Mouse (Mus musculus) adrenal gland, postnatal 14 days (tissue): Measurements from ENCODE around the gene Dlg3. TPM values are rescaled to one million over a fixed set of nuclear protein-coding genes. Genes with fewer than 3 reads are reported as not detected.

Experiments used
- DNase-seq: peaks from one replicate; pipeline ENCODE4 v3.0.0; 2021; ENCODE audit warnings: mixed read lengths
- total RNA-seq: library from RNA; stranded (reverse); gene quantifications from 2 replicates; pipeline ENCODE4 v1.2.3, GENCODE M21; 2021

The Dlg3 gene
- total RNA-seq, 1 experiment from 2014 or later, result 28.2 TPM

DNA sequence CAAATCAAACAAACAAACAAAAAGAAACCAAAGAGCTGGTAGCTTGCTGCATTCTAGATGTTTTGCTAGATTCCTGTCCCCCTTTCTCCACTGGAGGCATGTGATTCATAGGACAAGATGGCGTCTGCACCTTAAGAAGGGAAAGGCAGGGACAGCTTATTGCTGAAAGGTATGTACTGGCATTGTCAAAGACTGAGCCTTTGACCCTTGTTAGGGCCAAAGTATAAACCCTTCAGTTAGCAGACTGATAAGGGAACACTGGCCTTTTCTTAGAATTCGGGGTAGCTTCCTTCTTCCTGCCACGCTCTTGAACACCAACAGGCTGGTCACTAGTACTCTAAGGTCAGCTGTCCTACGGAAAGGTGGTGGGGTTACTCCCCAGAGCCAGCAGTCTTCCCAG lies 29.8 kb downstream of the Dlg3 start:
- DNase-seq, result no peak

DNA sequence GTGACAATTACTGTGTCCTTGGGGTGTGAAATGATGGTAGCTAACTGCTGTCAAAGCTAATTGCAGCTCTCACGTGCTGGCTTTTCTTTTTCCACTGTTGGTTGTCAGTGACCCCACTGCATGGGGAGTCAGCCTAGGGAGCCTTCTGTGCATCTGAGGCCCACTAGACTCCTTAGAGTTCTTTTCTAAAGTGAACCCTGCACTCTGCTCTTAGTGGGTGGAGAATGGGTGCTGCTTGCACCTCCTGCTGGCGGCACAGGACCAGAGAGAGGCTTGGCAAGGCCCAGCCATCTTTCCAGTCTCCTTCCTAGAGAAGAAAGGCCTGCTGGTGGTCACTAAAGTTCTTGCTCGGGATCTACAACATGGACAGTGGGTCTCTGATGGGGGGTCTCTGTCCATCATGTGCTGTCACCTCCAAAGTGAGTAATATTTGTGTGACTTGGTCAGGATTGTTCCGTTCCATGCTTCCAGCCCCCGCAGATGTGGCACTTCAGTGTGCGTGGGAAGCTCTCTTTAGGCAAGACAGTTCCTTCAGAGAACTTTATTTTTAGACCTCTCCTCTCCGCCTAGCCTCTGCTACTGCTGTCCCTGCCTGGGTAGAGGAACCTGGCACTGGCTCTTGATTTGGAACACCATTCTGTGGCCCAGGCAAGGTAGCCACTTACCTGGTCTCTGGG lies 30.5 kb downstream of the Dlg3 start:
- no peak for DNase-seq

DNA sequence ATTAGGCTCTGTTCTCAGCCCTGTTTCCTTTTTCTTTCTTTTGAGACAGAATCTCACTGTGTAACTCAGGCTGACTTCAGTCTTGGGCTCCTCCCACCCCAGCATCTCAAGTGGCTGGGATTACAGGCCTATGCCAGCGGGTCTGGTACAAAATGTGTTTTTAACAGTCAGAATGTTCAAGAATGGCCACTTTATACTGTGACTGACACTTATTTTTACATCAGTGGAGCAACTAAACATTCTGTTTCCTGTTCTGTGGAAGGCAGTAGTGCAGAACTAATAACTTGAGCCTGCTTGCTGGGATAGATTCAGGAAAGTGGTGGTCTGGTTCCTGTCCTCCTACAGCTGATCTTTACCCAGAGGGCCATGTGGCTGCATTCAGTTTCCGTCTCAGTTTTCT lies 33.1 kb downstream of the Dlg3 start:
- DNase-seq, result no peak

DNA sequence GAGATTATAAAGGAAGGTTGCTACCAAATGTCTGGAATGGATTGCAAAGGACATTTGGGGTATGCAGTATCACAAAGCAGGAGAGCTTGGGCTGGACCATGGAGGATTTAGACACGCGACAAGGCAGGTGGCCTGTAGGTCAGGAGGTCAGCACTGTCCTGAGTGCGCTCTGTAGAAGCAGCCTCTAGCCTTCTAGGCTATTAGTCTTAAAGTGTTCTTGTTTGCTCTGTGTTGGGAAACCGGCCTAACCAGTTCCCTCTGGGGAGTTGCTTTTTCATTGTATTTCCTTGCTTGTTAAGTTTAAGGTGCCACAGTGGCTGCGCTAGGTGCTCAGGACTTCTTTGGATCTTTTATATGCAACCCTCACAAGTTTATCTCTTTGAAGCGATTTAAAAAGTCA lies 34.5 kb downstream of the Dlg3 start:
- no peak for DNase-seq

DNA sequence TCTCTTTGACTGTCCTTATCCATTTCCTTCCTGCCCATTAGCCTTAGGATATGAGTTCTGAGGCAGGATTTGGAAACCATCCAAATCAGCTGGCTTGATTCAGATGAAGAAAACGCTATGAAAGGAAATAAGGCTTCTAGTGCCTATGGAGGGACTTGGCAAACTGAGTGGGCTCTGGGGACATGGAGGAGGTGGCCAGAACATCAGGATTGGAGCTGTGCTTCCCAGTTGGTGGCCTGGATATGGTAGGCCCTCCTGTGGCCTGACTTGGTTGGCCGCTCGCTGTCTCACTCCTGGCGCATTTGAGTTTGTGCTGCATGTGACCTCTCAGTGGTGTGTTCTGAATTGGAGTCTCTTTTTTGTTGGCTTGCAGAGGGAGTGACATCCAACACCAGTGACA lies 43.6 kb downstream of the Dlg3 start:
- DNase-seq, result no peak

DNA sequence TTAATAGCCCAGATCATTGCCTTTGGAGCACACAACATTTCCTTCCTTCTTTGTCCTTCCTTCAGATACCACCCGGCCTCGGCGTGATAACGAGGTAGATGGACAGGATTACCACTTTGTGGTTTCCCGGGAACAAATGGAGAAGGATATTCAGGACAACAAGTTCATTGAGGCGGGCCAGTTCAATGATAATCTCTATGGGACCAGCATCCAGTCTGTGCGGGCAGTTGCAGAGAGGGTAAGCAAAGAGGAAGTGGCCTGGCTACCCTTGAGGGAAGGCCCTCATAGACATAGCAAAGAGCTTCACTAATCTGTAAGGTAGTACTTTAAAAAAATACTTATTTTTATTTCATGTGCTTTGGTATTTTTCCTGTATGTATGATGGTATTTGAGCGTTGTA lies 46.6 kb downstream of the Dlg3 start:
- no peak for DNase-seq

DNA sequence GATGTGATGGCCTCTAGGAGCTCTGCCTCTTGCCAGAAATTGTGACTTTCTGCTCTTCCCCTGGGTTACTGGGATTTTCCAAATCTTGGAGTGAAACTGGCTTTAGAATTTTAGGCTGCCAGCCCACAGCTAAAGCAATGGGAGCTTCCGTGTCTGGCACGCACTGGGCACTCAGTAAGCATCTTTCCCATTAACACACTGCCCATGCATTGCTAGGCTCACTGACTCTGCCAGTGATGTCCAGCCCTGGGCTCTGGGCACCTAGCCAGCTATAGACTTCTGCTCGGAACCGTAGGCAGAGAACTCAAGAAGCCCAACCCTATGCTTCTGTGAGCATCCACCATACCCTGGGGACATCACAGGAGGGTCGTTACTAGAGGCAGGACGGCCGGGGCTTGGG lies 48.2 kb downstream of the Dlg3 start:
- DNase-seq, result no peak

DNA sequence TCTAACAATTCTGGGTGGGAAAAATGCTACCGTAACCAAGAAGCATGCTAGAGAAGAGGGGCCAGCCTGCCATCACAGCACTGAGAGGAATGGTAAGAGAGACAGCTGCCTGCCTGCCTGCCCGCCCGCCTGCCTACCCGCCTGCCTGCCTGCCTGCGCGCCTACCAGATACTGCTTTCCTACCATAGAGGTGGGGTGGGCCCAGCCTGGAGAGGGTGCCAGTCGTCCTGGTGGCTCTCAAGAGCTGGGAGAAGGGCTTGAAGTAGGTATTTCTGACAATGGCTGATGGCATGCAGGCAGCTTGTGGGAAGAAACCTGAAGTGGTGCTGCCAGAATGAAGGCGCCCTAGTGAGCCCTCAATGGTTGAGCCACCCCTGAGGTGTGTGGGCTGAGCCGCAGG lies 51.2 kb downstream of the Dlg3 start:
- DNase-seq, result no peak

DNA sequence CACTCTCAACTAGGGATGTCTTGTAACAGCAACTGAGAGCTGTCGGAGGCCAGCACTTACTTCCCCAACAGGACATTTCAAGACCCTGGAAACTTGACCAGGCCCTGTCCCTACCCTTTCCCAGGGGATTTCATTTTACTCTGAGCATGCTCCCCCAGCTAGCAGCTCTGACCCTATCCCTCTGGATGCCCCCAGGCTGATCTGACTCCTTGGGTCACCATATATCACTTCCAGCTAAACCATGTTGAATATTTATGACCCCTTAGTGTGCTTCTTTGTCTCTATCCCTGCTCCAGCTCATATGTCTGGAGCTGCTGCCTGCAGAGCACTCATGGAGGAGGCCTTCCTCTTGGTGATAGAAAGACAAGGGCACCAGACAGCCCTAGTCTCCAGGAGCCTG lies 53.6 kb downstream of the Dlg3 start:
- DNase-seq, result no peak

DNA sequence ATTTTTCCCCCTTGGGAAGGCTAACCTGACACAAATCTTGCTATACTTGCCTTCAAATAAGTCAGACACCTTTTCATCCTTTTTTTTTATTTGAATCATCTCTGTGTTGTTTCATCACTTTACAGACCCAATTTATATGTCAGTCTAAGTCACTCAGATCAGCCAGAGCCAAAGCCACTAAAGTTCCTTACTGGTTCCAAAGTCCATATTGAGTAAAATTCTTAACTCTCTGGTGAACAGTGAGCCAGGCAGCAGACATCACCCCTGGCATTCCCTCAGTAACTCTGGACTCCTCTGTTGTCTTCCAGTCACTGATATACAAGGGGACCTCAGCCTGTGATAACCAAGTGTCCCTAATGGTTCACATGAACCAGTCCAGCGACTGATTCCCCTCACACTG lies 58.0 kb downstream of the Dlg3 start:
- no peak for DNase-seq

DNA sequence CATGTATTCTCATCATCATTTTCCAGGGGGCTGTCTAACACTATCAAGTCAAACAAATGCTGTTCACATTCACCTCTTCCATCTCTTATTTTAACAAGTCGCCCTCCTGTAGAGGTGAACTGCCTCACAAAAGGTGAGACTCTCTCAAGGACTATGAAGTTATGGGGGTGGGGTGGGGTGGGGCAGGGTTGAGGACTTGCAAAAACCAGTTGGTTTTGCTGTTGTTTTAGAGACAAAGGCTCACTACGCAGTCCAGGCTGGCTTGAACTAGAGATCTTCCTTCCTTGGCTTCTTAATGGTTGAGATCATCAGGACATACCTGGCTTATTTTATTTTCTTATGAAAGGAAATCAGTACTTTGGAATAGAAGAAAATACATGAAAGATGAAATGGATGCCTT lies 65.3 kb downstream of the Dlg3 start:
- no peak for DNase-seq

DNA sequence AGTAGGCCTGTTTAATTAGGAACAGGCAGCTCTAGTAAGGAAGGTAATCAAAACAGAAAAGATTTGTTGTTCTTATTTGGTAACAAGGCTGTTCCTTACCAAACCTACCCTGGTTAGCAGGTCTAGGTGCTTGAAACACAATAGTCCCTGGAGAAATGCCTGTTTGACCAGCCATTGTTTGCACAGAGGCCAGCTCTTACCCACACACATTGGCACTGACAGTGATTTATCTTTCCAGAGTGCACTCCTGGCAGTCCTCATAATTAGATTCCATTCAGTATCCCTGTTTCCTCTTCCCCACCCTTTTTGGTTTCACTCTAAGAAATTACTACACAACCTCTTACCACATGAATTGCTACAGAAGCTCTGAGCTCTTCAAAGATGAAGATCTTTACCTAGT lies 71.7 kb downstream of the Dlg3 start:
- DNase-seq, result no peak

Other genes with a start within 250 kb of the Dlg3 start
- gene Dgat2l6, start 242.9 kb upstream of the Dlg3 start, total RNA-seq, result not detected in 2 replicates
- not detected in 2 replicates for gene Awat1, start 195.5 kb upstream of the Dlg3 start, total RNA-seq
- gene P2ry4, start 172.9 kb upstream of the Dlg3 start, total RNA-seq, result 0.11 and 1.7 TPM in 2 replicates
- not detected in 2 replicates for gene Arr3, start 162.2 kb upstream of the Dlg3 start, total RNA-seq
- gene Kif4, start 142.0 kb upstream of the Dlg3 start, total RNA-seq, result 6.1 and 6.5 TPM in 2 replicates
- 42.6 and 46.3 TPM in 2 replicates for gene Pdzd11, start 141.2 kb upstream of the Dlg3 start, total RNA-seq
- gene Gdpd2, start 37.8 kb upstream of the Dlg3 start, total RNA-seq, result 1.2 and 1.6 TPM in 2 replicates